Mouse (Mus musculus) embryonic facial prominence, embryonic 15.5 days (tissue): ENCODE data around the gene Spdya. TPM values are rescaled to one million over a fixed set of nuclear protein-coding genes. Genes with fewer than 3 reads are reported as not detected.

Source experiments
- ATAC-seq: fragments of 200-750 bp; cut with Nextera tagmentation; 2 replicates; pipeline ENCODE4 v1.8.0; 2017; ENCODE audit warnings: low read depth, moderate TSS enrichment; ENCODE audit not compliant: insufficient number of reproducible peaks, low FRiP score, low TSS enrichment
- H3K27ac ChIP-seq: fragments of 300-500 bp; sonication (generic); replicated peaks from 2 replicates; pipeline ENCODE4 v1.5.1; 2015; ENCODE audit warnings: mild to moderate bottlenecking, inconsistent platforms
- H3K27me3 ChIP-seq: fragments of 300-500 bp; sonication (generic); 2 replicates; pipeline ENCODE4 v1.6.1; 2015; ENCODE audit warnings: inconsistent platforms
- H3K36me3 ChIP-seq: fragments of 300-500 bp; sonication (generic); 2 replicates; pipeline ENCODE4 v1.6.1; 2015; ENCODE audit warnings: mild to moderate bottlenecking, inconsistent platforms
- H3K4me1 ChIP-seq: fragments of 300-500 bp; sonication (generic); 2 replicates; pipeline ENCODE4 v1.6.1; 2015; ENCODE audit warnings: inconsistent platforms
- H3K4me2 ChIP-seq: fragments of 300-500 bp; sonication (generic); replicated peaks from 2 replicates; pipeline ENCODE4 v1.6.1; 2015; ENCODE audit warnings: mild to moderate bottlenecking, inconsistent platforms
- H3K4me3 ChIP-seq: fragments of 300-500 bp; sonication (generic); replicated peaks from 2 replicates; pipeline ENCODE4 v1.5.1; 2015; ENCODE audit warnings: mild to moderate bottlenecking, inconsistent platforms
- H3K9ac ChIP-seq: fragments of 300-500 bp; sonication (generic); 2 replicates; pipeline ENCODE4 v1.6.1; 2015; ENCODE audit warnings: inconsistent platforms
- H3K9me3 ChIP-seq: fragments of 300-500 bp; sonication (generic); replicated peaks from 2 replicates; pipeline ENCODE4 v1.6.1; 2016; ENCODE audit warnings: inconsistent platforms
- WGBS: fragments of 180-500 bp; shearing (Covaris S2); methylation state at CpG from one replicate; pipeline ENCODE4 v1.1.7; 2015; 5-methylcytosine and 5-hydroxymethylcytosine counted together
- polyA plus RNA-seq: library from polyadenylated mRNA; unstranded; fragments of >200 nt; fragmentation: Nextera tagmentation; extraction: Ambion mirVana; gene quantifications from 2 replicates; pipeline ENCODE4 v1.2.1, GENCODE M21; 2015

Gene Spdya
- polyA plus RNA-seq, 1 experiment from 2014 or later, result 0.73 TPM

- Histone ChIP-seq H3K9me3 (no peaks in the 10 kb centered on the region), H3K27me3 (no peaks in the 10 kb centered on the region), H3K4me3 (no peak overlapping the region), H3K4me1 (no peaks in the 10 kb centered on the region), H3K9ac (no peak overlapping the region), H3K4me2 (no peak overlapping the region), H3K36me3 (no peaks in the 10 kb centered on the region), H3K27ac (no peak overlapping the region)
- ATAC-seq, result no peak
Measured at GRCm38 (mm10) chr17:71561631-71562030, 9.8 kb downstream of the Spdya start.

GRCm38 (mm10) chr17:71579176-71579705, 27.4 kb downstream of the Spdya start:
- Histone ChIP-seq H3K4me3 (no peak overlapping the region), H3K27me3 (no peaks in the 10 kb centered on the region), H3K36me3 (no peaks in the 10 kb centered on the region), H3K9me3 (no peaks in the 10 kb centered on the region), H3K9ac (no peak overlapping the region), H3K27ac (no peak overlapping the region), H3K4me2 (no peak overlapping the region), H3K4me1 (no peaks in the 10 kb centered on the region)
- WGBS, result 69% methylated on average over 1 of the region's 1 CpGs
- ATAC-seq, result no peak

GRCm38 (mm10) chr17:71597881-71598658, 46.2 kb downstream of the Spdya start:
- peak; percentile 61 for ATAC-seq
- Histone ChIP-seq H3K4me3 (peak overlapping the region; percentile 69), H3K27me3 (no peaks in the 10 kb centered on the region), H3K27ac (no peak overlapping the region), H3K4me1 (peaks cover 15% of the 10 kb centered on the region), H3K9me3 (no peaks in the 10 kb centered on the region), H3K4me2 (peak overlapping the region; percentile 65), H3K9ac (peak overlapping the region; percentile 55), H3K36me3 (no peaks in the 10 kb centered on the region)
- WGBS, result 1% methylated on average over 48 of the region's 48 CpGs

- no peaks in the 10 kb centered on the region for H3K9me3 ChIP-seq
- H3K4me1 ChIP-seq, result peaks cover 15% of the 10 kb centered on the region
- peak overlapping the region; percentile 65 for H3K4me2 ChIP-seq
- 6% methylated on average over 42 of the region's 42 CpGs for WGBS
- H3K4me3 ChIP-seq, result peak overlapping the region; percentile 69
- ATAC-seq, result peak; percentile 88
- no peak overlapping the region for H3K27ac ChIP-seq
- peak overlapping the region; percentile 55 for H3K9ac ChIP-seq
- no peaks in the 10 kb centered on the region for H3K36me3 ChIP-seq
- no peaks in the 10 kb centered on the region for H3K27me3 ChIP-seq
Measured at GRCm38 (mm10) chr17:71598659-71599554, 47.0 kb downstream of the Spdya start.

DNA sequence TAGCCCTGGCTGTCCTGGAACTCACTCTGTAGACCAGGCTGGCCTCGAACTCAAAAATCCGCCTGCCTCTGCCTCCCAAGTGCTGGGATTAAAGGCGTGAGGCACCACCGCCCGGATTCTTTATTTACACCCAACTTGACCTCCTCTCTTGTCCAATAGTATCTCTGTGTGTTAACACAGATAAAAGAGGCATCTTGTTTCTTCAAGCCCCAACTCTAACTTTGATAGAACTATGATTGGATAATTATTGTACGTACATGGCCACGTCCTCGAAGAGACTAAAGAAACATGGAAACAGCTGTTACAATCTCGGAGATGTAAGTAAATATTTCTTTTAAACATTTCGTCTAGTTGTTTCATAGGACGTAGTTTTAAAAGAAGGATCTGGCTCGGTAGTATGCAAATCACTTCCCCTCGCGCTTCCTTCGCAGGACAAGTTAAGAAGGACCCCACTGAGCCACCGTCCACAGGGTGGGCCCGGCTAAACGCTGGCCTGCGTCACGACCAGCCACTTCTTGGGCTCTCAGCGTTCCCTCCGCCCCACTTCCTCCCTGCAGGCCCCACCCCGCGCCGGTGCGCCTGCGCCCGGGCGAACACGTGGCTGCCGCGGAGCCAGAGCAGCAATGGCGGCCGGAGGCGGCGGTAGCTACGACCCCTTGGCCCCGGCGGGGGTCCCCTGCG, 63.9 kb downstream of the Spdya start, which contains the start of gene Wdr43:
Gene Wdr43, plus strand, starts transcription at position 258 of the 681 bp plus-strand sequence.
- no peaks in the 10 kb centered on the region for H3K9me3 ChIP-seq
- H3K4me1 ChIP-seq, result peaks cover 15% of the 10 kb centered on the region
- H3K4me3 ChIP-seq, result peak within 1 kb of the TSS; percentile 100
- peak within 1 kb of the TSS; percentile 64 for H3K4me2 ChIP-seq
- peak within 1 kb of the TSS; percentile 91 for H3K9ac ChIP-seq
- peak within 1 kb of the TSS; percentile 76 for H3K27ac ChIP-seq
- 4% methylated on average over 40 of the region's 40 CpGs for WGBS
- peaks cover 6% of the 10 kb centered on the region; the same call in 1 of the 2 replicates for H3K36me3 ChIP-seq
- ATAC-seq, result peak; percentile 100
- H3K27me3 ChIP-seq, result no peaks in the 10 kb centered on the region

GRCm38 (mm10) chr17:71616319-71617032, 64.6 kb downstream of the Spdya start:
- WGBS, result under 1% methylated on average over 73 of the region's 73 CpGs

GRCm38 (mm10) chr17:71617033-71617362, 65.1 kb downstream of the Spdya start:
- Histone ChIP-seq H3K4me1 (peaks cover 15% of the 10 kb centered on the region), H3K9me3 (no peaks in the 10 kb centered on the region), H3K4me3 (peak overlapping the region; percentile 100), H3K27me3 (no peaks in the 10 kb centered on the region), H3K27ac (no peak overlapping the region), H3K4me2 (peak overlapping the region; percentile 64), H3K36me3 (peaks cover 6% of the 10 kb centered on the region; the same call in 1 of the 2 replicates), H3K9ac (peak overlapping the region; percentile 91)
- no peak for ATAC-seq
- 0% methylated on average over 10 of the region's 10 CpGs for WGBS

More at GRCm38 (mm10) chr17:71616319-71617032, 64.6 kb downstream of the Spdya start:
- peaks cover 15% of the 10 kb centered on the region for H3K4me1 ChIP-seq
- no peaks in the 10 kb centered on the region for H3K27me3 ChIP-seq
- no peaks in the 10 kb centered on the region for H3K9me3 ChIP-seq
- peak overlapping the region; percentile 64 for H3K4me2 ChIP-seq
- peaks cover 6% of the 10 kb centered on the region; the same call in 1 of the 2 replicates for H3K36me3 ChIP-seq
- peak; percentile 48 for ATAC-seq
- peak overlapping the region; percentile 76 for H3K27ac ChIP-seq
- peak overlapping the region; percentile 91 for H3K9ac ChIP-seq
- H3K4me3 ChIP-seq, result peak overlapping the region; percentile 100

- Histone ChIP-seq H3K9ac (no peak overlapping the region), H3K27me3 (no peaks in the 10 kb centered on the region), H3K4me2 (peak overlapping the region; percentile 64), H3K9me3 (no peaks in the 10 kb centered on the region), H3K36me3 (peaks cover 6% of the 10 kb centered on the region; the same call in 1 of the 2 replicates), H3K4me1 (peaks cover 15% of the 10 kb centered on the region), H3K27ac (no peak overlapping the region), H3K4me3 (peak overlapping the region; percentile 100; the same call in 1 of the 2 replicates)
- no peak for ATAC-seq
- 71% methylated on average over 4 of the region's 4 CpGs for WGBS
Measured at GRCm38 (mm10) chr17:71617974-71618373, 66.1 kb downstream of the Spdya start.

GRCm38 (mm10) chr17:71631806-71632205, 79.9 kb downstream of the Spdya start:
- Histone ChIP-seq H3K9ac (no peak overlapping the region), H3K27ac (no peak overlapping the region), H3K36me3 (peaks cover 78% of the 10 kb centered on the region), H3K9me3 (no peaks in the 10 kb centered on the region), H3K4me3 (no peak overlapping the region), H3K4me2 (no peak overlapping the region), H3K4me1 (no peaks in the 10 kb centered on the region), H3K27me3 (no peaks in the 10 kb centered on the region)
- WGBS, result 74% methylated on average over 10 of the region's 10 CpGs
- ATAC-seq, result no peak

DNA sequence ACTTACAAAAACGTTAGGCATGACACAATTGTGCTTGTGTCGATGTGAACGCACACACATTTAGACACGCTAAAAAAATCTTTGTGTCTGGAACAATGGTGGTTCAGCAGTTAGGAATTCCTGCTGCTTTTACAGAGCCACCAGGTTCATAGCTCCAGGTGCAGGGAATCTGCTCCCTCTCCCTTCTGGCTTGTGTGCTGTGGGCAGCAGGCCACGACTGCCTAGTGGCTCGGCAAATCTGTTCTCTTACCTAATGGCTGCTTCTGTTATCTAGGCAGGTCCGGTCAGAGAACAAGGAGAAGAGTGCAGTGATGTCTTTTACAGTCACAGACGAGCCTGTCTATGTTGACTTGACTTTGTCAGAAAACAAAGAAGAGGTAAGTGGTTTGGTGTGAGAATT, 81.5 kb downstream of the Spdya start:
- H3K4me2 ChIP-seq, result no peak overlapping the region
- no peaks in the 10 kb centered on the region for H3K9me3 ChIP-seq
- WGBS, result 84% methylated on average over 8 of the region's 8 CpGs
- no peak overlapping the region for H3K4me3 ChIP-seq
- H3K4me1 ChIP-seq, result no peaks in the 10 kb centered on the region
- no peak overlapping the region for H3K27ac ChIP-seq
- no peaks in the 10 kb centered on the region for H3K27me3 ChIP-seq
- no peak overlapping the region for H3K9ac ChIP-seq
- H3K36me3 ChIP-seq, result peaks cover 78% of the 10 kb centered on the region
- no peak for ATAC-seq
